Mouse (Mus musculus): ENCODE data around the gene Wdr35. TPM values are rescaled to one million over a fixed set of nuclear protein-coding genes. Genes with fewer than 3 reads are reported as not detected.
"Not testable (repeated sequence)": the region's sequence is repeated elsewhere in the genome, so short reads cannot be mapped to it uniquely, and the experiment has no call there.

The Wdr35 gene
- polyA plus RNA-seq, 1 experiment from 2014 or later = 1.4 TPM

DNA sequence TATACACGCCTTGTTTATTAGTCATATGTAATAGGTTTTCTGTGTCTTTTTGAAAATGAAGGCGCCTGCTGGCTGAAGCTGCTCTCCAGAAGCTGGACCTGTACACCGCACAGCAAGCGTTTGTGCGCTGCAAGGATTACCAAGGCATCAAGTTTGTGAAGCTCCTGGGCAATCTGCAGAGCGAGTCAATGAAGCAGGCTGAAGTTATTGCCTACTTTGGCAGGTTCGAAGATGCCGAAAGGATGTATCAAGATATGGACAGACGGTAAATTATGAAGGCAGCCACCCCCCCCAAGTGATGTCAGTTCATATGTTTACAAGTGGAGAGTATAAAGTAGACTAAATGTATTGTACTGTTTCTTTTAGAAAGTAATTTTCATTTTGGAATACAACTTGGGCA, 42.7 kb downstream of the Wdr35 start:
- no peak overlapping the region for H3K9ac ChIP-seq (replicated peaks)
- WGBS (ENCODE audit: insufficient replicate concordance) = 85% methylated on average over 9 of the region's 9 CpGs
- ATAC-seq = no peak
- no peak overlapping the region for H3K4me2 ChIP-seq (ENCODE audit: low read depth, low read length)
- no peaks in the 10 kb centered on the region for H3K27me3 ChIP-seq (ENCODE audit: insufficient read depth, low read length)
- H3K9me3 ChIP-seq (ENCODE audit: low read length) = no peaks in the 10 kb centered on the region
- H3K27ac ChIP-seq (ENCODE audit: low read depth) = no peak overlapping the region
- no peaks in the 10 kb centered on the region for H3K36me3 ChIP-seq (replicated peaks; ENCODE audit: insufficient read depth, low read length)
- DNase-seq = no peak
- no peaks in the 10 kb centered on the region for H3K4me1 ChIP-seq (ENCODE audit: insufficient read depth)
- TF ChIP-seq CTCF (IDR thresholded peaks at IDR 0.05; ENCODE audit: low read depth) (no peak), EP300 (IDR thresholded peaks at IDR 0.05; ENCODE audit: low read depth) (no peak)
- no peak overlapping the region for H3K4me3 ChIP-seq (ENCODE audit: low read depth, low read length)

DNA sequence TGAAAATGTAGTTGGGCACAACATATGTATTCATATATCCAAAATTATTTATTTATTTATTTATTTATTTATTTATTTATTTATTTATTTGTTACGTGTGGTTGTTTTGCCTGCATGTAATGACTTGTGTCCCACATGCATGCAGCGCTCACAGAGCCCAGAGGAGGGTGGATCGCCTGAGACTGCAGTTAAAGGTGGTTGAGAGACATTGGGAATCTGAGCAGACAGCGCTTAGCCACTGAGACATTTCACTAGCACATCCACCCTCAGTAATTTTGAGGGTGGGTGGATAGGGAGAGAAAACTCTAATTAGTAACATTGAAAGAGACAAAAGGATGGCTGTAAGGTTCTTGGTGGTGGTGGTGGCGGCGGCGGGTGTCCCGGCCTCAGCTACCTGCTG, 46.7 kb downstream of the Wdr35 start:
- Histone ChIP-seq H3K9ac (replicated peaks) (no peak overlapping the region), H3K4me1 (ENCODE audit: insufficient read depth) (no peaks in the 10 kb centered on the region), H3K4me2 (ENCODE audit: low read depth, low read length) (no peak overlapping the region), H3K27me3 (ENCODE audit: insufficient read depth, low read length) (no peaks in the 10 kb centered on the region), H3K9me3 (ENCODE audit: low read length) (no peaks in the 10 kb centered on the region), H3K36me3 (replicated peaks; ENCODE audit: insufficient read depth, low read length) (no peaks in the 10 kb centered on the region), H3K4me3 (ENCODE audit: low read depth, low read length) (no peak overlapping the region), H3K27ac (ENCODE audit: low read depth) (no peak overlapping the region)
- TF ChIP-seq EP300 (IDR thresholded peaks at IDR 0.05; ENCODE audit: low read depth) = no peak
- no peak for TF ChIP-seq CTCF (IDR thresholded peaks at IDR 0.05; ENCODE audit: low read depth)
- ATAC-seq = no peak
- whole genome bisulfite sequencing (ENCODE audit: insufficient replicate concordance) = 90% methylated on average over 8 of the region's 8 CpGs
- no peak for DNase-seq

DNA sequence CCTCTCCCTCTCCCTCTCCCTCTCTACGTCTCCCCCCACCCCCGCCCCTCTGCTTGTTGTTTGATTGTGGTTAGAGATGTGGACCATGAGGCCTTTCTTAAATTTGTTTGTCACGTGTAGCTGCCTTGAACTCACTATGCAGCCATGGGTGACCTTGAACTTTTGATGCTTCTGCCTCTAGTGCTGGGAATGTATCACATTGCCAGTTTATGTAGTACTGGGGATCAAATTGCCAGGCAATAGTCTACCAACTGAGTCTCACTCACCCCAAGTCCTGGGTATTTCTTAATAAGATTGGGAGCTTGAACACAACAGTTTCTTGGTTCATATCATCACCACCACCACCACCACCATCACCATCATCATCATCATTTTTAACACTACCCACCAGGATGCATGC, 47.3 kb downstream of the Wdr35 start:
- 56% methylated on average over 3 of the region's 3 CpGs for WGBS (ENCODE audit: insufficient replicate concordance)
- ATAC-seq (no peak), DNase-seq (no peak)
- Histone ChIP-seq H3K9me3 (ENCODE audit: low read length) (no peaks in the 10 kb centered on the region), H3K4me1 (ENCODE audit: insufficient read depth) (no peaks in the 10 kb centered on the region), H3K27ac (ENCODE audit: low read depth) (no peak overlapping the region), H3K36me3 (replicated peaks; ENCODE audit: insufficient read depth, low read length) (no peaks in the 10 kb centered on the region), H3K27me3 (ENCODE audit: insufficient read depth, low read length) (no peaks in the 10 kb centered on the region), H3K9ac (replicated peaks) (no peak overlapping the region), H3K4me2 (ENCODE audit: low read depth, low read length) (no peak overlapping the region), H3K4me3 (ENCODE audit: low read depth, low read length) (no peak overlapping the region)
- TF ChIP-seq EP300 (IDR thresholded peaks at IDR 0.05; ENCODE audit: low read depth) = no peak
- TF ChIP-seq CTCF (IDR thresholded peaks at IDR 0.05; ENCODE audit: low read depth) = no peak

DNA sequence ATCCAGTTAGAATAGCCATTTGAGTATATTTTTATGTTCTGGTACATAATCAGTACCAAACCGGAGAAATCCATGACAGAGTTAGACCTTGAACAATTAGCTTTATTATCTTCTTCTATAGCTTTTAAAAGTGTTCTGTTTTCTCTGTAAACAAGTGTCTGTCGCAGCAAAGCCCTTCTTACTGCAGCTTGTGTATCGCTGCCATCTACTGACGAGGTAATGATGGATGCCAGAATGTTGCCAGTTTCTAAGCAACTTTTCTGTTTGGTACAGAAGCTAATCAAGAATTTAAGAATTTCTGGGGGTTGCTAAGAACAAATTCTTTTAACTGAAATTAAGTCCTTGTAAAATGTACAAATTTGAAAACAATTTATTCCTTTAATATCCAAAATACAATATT, 49.3 kb downstream of the Wdr35 start:
- H3K4me1 ChIP-seq (ENCODE audit: insufficient read depth) = no peaks in the 10 kb centered on the region
- TF ChIP-seq CTCF (IDR thresholded peaks at IDR 0.05; ENCODE audit: low read depth) = peak; percentile 45
- no peak for TF ChIP-seq EP300 (IDR thresholded peaks at IDR 0.05; ENCODE audit: low read depth)
- no peaks in the 10 kb centered on the region for H3K36me3 ChIP-seq (replicated peaks; ENCODE audit: insufficient read depth, low read length)
- no peak overlapping the region for H3K27ac ChIP-seq (ENCODE audit: low read depth)
- H3K9ac ChIP-seq (replicated peaks) = no peak overlapping the region
- no peak overlapping the region for H3K4me2 ChIP-seq (ENCODE audit: low read depth, low read length)
- WGBS (ENCODE audit: insufficient replicate concordance) = 44% methylated on average over 4 of the region's 4 CpGs
- no peaks in the 10 kb centered on the region for H3K9me3 ChIP-seq (ENCODE audit: low read length)
- no peaks in the 10 kb centered on the region for H3K27me3 ChIP-seq (ENCODE audit: insufficient read depth, low read length)
- ATAC-seq (no peak), DNase-seq (no peak)
- no peak overlapping the region for H3K4me3 ChIP-seq (ENCODE audit: low read depth, low read length)

- ATAC-seq = no peak
- Histone ChIP-seq H3K9me3 (ENCODE audit: low read length) (no peaks in the 10 kb centered on the region), H3K4me1 (ENCODE audit: insufficient read depth) (no peaks in the 10 kb centered on the region), H3K36me3 (replicated peaks; ENCODE audit: insufficient read depth, low read length) (no peaks in the 10 kb centered on the region), H3K9ac (replicated peaks) (no peak overlapping the region), H3K4me3 (ENCODE audit: low read depth, low read length) (no peak overlapping the region), H3K27ac (ENCODE audit: low read depth) (no peak overlapping the region), H3K27me3 (ENCODE audit: insufficient read depth, low read length) (no peaks in the 10 kb centered on the region), H3K4me2 (ENCODE audit: low read depth, low read length) (no peak overlapping the region)
- DNase-seq = no peak
- WGBS (ENCODE audit: insufficient replicate concordance) = 89% methylated on average over 14 of the region's 14 CpGs
- TF ChIP-seq EP300 (IDR thresholded peaks at IDR 0.05; ENCODE audit: low read depth) = no peak
- no peak for TF ChIP-seq CTCF (IDR thresholded peaks at IDR 0.05; ENCODE audit: low read depth)
These were observed 50.4 kb downstream of the Wdr35 start for GRCm38 (mm10) chr12:9024071-9024470.

- DNase-seq (no peak), ATAC-seq (no peak)
- Histone ChIP-seq H3K27me3 (ENCODE audit: insufficient read depth, low read length) (no peaks in the 10 kb centered on the region), H3K36me3 (replicated peaks; ENCODE audit: insufficient read depth, low read length) (no peaks in the 10 kb centered on the region), H3K4me1 (ENCODE audit: insufficient read depth) (no peaks in the 10 kb centered on the region), H3K4me2 (ENCODE audit: low read depth, low read length) (no peak overlapping the region), H3K4me3 (ENCODE audit: low read depth, low read length) (no peak overlapping the region), H3K9me3 (ENCODE audit: low read length) (no peaks in the 10 kb centered on the region), H3K9ac (replicated peaks) (no peak overlapping the region), H3K27ac (ENCODE audit: low read depth) (no peak overlapping the region)
- TF ChIP-seq EP300 (IDR thresholded peaks at IDR 0.05; ENCODE audit: low read depth) (no peak), CTCF (IDR thresholded peaks at IDR 0.05; ENCODE audit: low read depth) (no peak)
- WGBS (ENCODE audit: insufficient replicate concordance) = 79% methylated on average over 13 of the region's 13 CpGs
These were observed 51.0 kb downstream of the Wdr35 start for GRCm38 (mm10) chr12:9024736-9025135.

GRCm38 (mm10) chr12:9026843-9027242, 53.2 kb downstream of the Wdr35 start:
- 0 out of 2 replicates have a peak, but pooled peaks cover 3% of the 10 kb centered on the region for H3K4me1 ChIP-seq (ENCODE audit: insufficient read depth)
- DNase-seq (no peak), ATAC-seq (no peak)
- H3K27ac ChIP-seq (ENCODE audit: low read depth) = no peak overlapping the region
- no peaks in the 10 kb centered on the region for H3K36me3 ChIP-seq (replicated peaks; ENCODE audit: insufficient read depth, low read length)
- no peaks in the 10 kb centered on the region for H3K9me3 ChIP-seq (ENCODE audit: low read length)
- H3K4me2 ChIP-seq (ENCODE audit: low read depth, low read length) = no peak overlapping the region
- no peak for TF ChIP-seq CTCF (IDR thresholded peaks at IDR 0.05; ENCODE audit: low read depth)
- TF ChIP-seq EP300 (IDR thresholded peaks at IDR 0.05; ENCODE audit: low read depth) = no peak
- no peak overlapping the region for H3K4me3 ChIP-seq (ENCODE audit: low read depth, low read length)
- H3K9ac ChIP-seq (replicated peaks) = no peak overlapping the region
- no peaks in the 10 kb centered on the region for H3K27me3 ChIP-seq (ENCODE audit: insufficient read depth, low read length)

DNA sequence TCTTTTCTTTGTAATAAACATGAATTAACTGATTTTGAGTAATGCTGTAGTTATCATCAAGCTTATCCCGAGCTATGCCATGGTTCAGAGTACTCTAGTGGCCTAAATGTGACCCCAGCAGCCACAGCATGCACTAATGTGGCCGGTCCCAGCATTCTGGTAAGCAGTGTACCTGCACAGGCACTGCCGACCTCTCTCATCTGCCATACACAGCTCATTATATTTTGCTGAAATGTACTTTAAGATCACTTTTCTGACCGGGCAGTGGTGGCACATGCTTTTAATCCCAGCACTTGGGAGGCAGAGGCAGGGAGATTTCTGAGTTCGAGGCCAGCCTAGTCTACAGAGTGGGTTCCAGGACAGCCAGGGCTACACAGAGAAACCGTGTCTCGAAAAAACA, 55.1 kb downstream of the Wdr35 start:
- H3K4me3 ChIP-seq (ENCODE audit: low read depth, low read length); H3K9me3 ChIP-seq (ENCODE audit: low read length): not testable (repeated sequence)
- 83% methylated on average over 7 of the region's 7 CpGs for WGBS (ENCODE audit: insufficient replicate concordance)

More for the DNA sequence above, 55.1 kb downstream of the Wdr35 start:
- not testable (repeated sequence) for H3K27me3 ChIP-seq (ENCODE audit: insufficient read depth, low read length); H3K36me3 ChIP-seq (replicated peaks; ENCODE audit: insufficient read depth, low read length); H3K27ac ChIP-seq (ENCODE audit: low read depth); H3K9ac ChIP-seq (replicated peaks); H3K4me2 ChIP-seq (ENCODE audit: low read depth, low read length); ATAC-seq; H3K4me1 ChIP-seq (ENCODE audit: insufficient read depth); DNase-seq
